Mouse (Mus musculus): ENCODE data around the gene Drg2.

GRCm38 (mm10) chr11:60416590-60416962 is 37.8 kb upstream of the Drg2 start:
- TF ChIP-seq EP300 (IDR thresholded peaks at IDR 0.05; ENCODE audit: insufficient read depth, low read depth, low read length) (no peak), CTCF (IDR thresholded peaks at IDR 0.05) (0 out of 2 replicates have a peak, but pooled peaks have one; percentile 4), POLR2A (IDR thresholded peaks at IDR 0.05; ENCODE audit: insufficient read depth, low read depth, low read length) (no peak)

All from heart, adult 2 months (tissue).